14 mouse cellular contexts compared by ENCODE assay signal in genomic region chr11:110266757-110267156, GRCm38 (mm10). TPM values are rescaled to one million over a fixed set of nuclear protein-coding genes. Genes with fewer than 3 reads are reported as not detected.
DNase-seq lines count a peak whose midpoint lies in the region; TF ChIP-seq lines count a peak whose summit lies in the region.
"Had no signal": no experiment of that assay in that cellular context is flagged by ENCODE, and none has a peak within 500 bp of the region (broad histone marks: within the 10 kb centered on the region; RNA-seq: fewer than 3 reads in every experiment).

No protein-coding gene starts in this region.

- no peaks in the 10 kb centered on the region for H3K27me3 ChIP-seq in cerebellum, adult 2 months (ENCODE audit: control insufficient read depth, insufficient read depth, low read length)
- H3K27me3 ChIP-seq: limb, embryonic 15.5 days had no signal

- peaks cover 5% of the 10 kb centered on the region for H3K4me1 ChIP-seq in cerebellum, adult 2 months (ENCODE audit: control insufficient read depth, insufficient read depth, low read length)
- H3K4me1 ChIP-seq: hindbrain, embryonic 10.5 days had no signal

- WGBS in cerebellum, adult 2 months: 40% methylated on average over 11 of the region's 11 CpGs

- no peak for TF ChIP-seq POLR2A in cerebellum, adult 2 months (IDR thresholded peaks at IDR 0.05; ENCODE audit: borderline replicate concordance, insufficient read depth, low read length)

- no peak for TF ChIP-seq CTCF in cerebellum, adult 2 months (IDR thresholded peaks at IDR 0.05; ENCODE audit: borderline replicate concordance, insufficient read depth, low read depth, low read length)

- H3K4me3 ChIP-seq in cerebellum, adult 2 months (replicated peaks; ENCODE audit: insufficient read depth, low read depth, low read length): no peak overlapping the region
- H3K4me3 ChIP-seq: heart, adult 2 months; hindbrain, embryonic 10.5 days; limb, embryonic 15.5 days had no signal

- H3K27ac ChIP-seq in cerebellum, adult 2 months (ENCODE audit: insufficient read depth, low read length): no peak overlapping the region
- H3K27ac ChIP-seq: heart, adult 2 months; hindbrain, embryonic 10.5 days; limb, embryonic 15.5 days had no signal

- DNase-seq in cerebellum, postnatal 14 days: peak; percentile 24 to 42
- no peak for DNase-seq in cerebellum, adult 2 months
- DNase-seq in lung, postnatal 10 days: peak; percentile 13
- DNase-seq in lung, postnatal 14 days: no peak
- peak; percentile 24 for DNase-seq in brain, embryonic 18.5 days (ENCODE audit: low read depth, low spot score)
- peak; percentile 59 for DNase-seq in ovary, postnatal 36 days (ENCODE audit: low spot score)
- no peak for DNase-seq in kidney, adult 11 months
- no peak for DNase-seq in lung, postnatal 36 days
- DNase-seq: cerebellum, adult 11-12 months; heart, adult 2 months; kidney, adult 18-20 months had no signal

RNA-seq across cellular contexts. Expression of gene Abca6, which starts 15.2 kb away (rescaled TPM):
- 0.62 and 1.1 TPM in 2 replicates for polyA plus RNA-seq in cerebellum, adult 2 months (2012; rRNA removed)
- polyA plus RNA-seq: activated CD4-positive, CD25-positive, alpha-beta regulatory T cell, adult 4 months had no signal

Comparison
In these comparisons a context has a peak if more than half of its experiments do, and no peak if none do; other contexts are left out.
1. DNase-seq: peak in cerebellum, postnatal 14 days (2 of 2), lung, postnatal 10 days (single experiment), brain, embryonic 18.5 days (single experiment) and ovary, postnatal 36 days (single experiment); none in cerebellum, adult 2 months (0 of 2), lung, postnatal 14 days (single experiment), kidney, adult 11 months (single experiment) and lung, postnatal 36 days (single experiment).